Mouse (Mus musculus): ENCODE measurements at regions not wholly inside any gene's neighbourhood (a gene's known extent, or its start where the extent isn't known, plus 50 kb on each side); places are given as distances from the start of the nearest gene placed in this dataset.

GRCm38 (mm10) chr12:110389439-110389838, 57.5 kb upstream of the Ppp2r5c start:
- WGBS (ENCODE audit: insufficient replicate concordance): 67% methylated on average over 12 of the region's 12 CpGs
- no peak overlapping the region for H3K4me3 ChIP-seq (replicated peaks)
- no peak overlapping the region for H3K27ac ChIP-seq
- H3K27me3 ChIP-seq: no peaks in the 10 kb centered on the region
- no peak overlapping the region for H3K4me2 ChIP-seq
- H3K9me3 ChIP-seq (replicated peaks): no peaks in the 10 kb centered on the region
- DNase-seq (no peak), ATAC-seq (ENCODE audit: low read depth) (no peak)
- H3K9ac ChIP-seq: no peak overlapping the region
- no peaks in the 10 kb centered on the region for H3K4me1 ChIP-seq (replicated peaks)
- no peaks in the 10 kb centered on the region for H3K36me3 ChIP-seq

DNA sequence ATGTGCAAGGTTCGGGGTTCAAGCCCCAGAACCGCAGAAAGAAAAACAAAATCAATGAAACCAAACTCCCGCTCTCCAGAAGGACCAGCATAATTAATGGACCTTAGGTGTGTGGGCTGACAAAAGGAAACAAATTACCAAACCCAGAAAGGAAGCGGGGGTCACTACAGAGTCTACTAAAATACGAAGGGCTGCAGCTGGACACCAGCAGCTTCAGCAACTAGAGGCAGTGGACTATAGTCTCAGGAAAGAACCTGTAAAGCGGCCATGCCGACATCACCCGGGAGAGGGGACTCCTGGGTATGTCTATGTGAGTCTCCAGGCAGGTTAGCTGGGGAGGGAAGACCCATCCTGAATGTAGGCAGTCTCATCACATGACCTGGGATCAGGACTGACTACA, 55.5 kb upstream of the Ppp2r5c start:
- no peak overlapping the region for H3K4me3 ChIP-seq (replicated peaks)
- no peaks in the 10 kb centered on the region for H3K27me3 ChIP-seq
- no peak overlapping the region for H3K27ac ChIP-seq
- H3K9me3 ChIP-seq (replicated peaks): no peaks in the 10 kb centered on the region
- H3K36me3 ChIP-seq: no peaks in the 10 kb centered on the region
- H3K9ac ChIP-seq: no peak overlapping the region
- no peak overlapping the region for H3K4me2 ChIP-seq
- DNase-seq: no peak
- WGBS (ENCODE audit: insufficient replicate concordance): 71% methylated on average over 8 of the region's 8 CpGs
- ATAC-seq (ENCODE audit: low read depth): no peak
- H3K4me1 ChIP-seq (replicated peaks): no peaks in the 10 kb centered on the region

DNA sequence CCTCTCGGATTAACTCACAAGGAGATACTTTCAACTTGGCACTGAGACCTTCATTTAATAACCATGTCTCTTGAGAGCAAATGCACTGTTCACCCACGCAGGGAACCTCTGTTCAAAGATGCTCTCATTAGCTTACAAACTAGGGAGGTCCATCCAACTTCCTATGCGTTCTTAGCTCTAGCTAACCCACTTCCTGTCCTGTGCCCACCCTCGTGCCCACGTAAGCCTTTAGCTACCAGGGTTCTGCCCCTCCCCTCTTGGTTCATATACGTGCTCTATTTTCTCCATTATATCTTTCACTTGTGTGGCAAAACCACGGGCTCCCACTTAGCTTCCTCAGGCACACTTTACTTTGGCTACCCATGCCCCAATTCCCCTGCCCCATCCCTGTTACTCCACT, 53.4 kb upstream of the Ppp2r5c start:
- Histone ChIP-seq H3K4me1 (replicated peaks) (no peaks in the 10 kb centered on the region), H3K4me2 (no peak overlapping the region), H3K27me3 (no peaks in the 10 kb centered on the region), H3K27ac (no peak overlapping the region), H3K4me3 (replicated peaks) (no peak overlapping the region), H3K36me3 (no peaks in the 10 kb centered on the region), H3K9me3 (replicated peaks) (no peaks in the 10 kb centered on the region), H3K9ac (no peak overlapping the region)
- 46% methylated on average over 7 of the region's 7 CpGs for WGBS (ENCODE audit: insufficient replicate concordance)
- ATAC-seq (ENCODE audit: low read depth): no peak
- no peak for DNase-seq
